Mouse (Mus musculus) heart, embryonic 12.5 days (tissue): Measurements from ENCODE around the gene Pi4ka. TPM values are rescaled to one million over a fixed set of nuclear protein-coding genes. Genes with fewer than 3 reads are reported as not detected.

Experiments used
- ATAC-seq: fragments of 200-750 bp; cut with Nextera tagmentation; 2 replicates; pipeline ENCODE4 v1.8.0; 2017; ENCODE audit warnings: moderate TSS enrichment, moderate library complexity; ENCODE audit not compliant: insufficient number of reproducible peaks, low FRiP score
- H3K27ac ChIP-seq: fragments of 300-500 bp; sonication (generic); 2 replicates; pipeline ENCODE4 v1.5.1; 2016; ENCODE audit warnings: mild to moderate bottlenecking, moderate library complexity; ENCODE audit not compliant: poor library complexity, severe bottlenecking
- H3K27me3 ChIP-seq: fragments of 300-500 bp; sonication (generic); replicated peaks from 2 replicates; pipeline ENCODE4 v1.6.1; 2016; ENCODE audit warnings: mild to moderate bottlenecking, moderate library complexity
- H3K36me3 ChIP-seq: fragments of 300-500 bp; sonication (generic); 2 replicates; pipeline ENCODE4 v1.6.1; 2016; ENCODE audit warnings: mild to moderate bottlenecking, moderate library complexity
- H3K4me1 ChIP-seq: fragments of 300-500 bp; sonication (generic); replicated peaks from 2 replicates; pipeline ENCODE4 v1.6.1; 2016; ENCODE audit warnings: mild to moderate bottlenecking
- H3K4me2 ChIP-seq: fragments of 300-500 bp; sonication (generic); 2 replicates; pipeline ENCODE4 v1.6.1; 2016; ENCODE audit warnings: mild to moderate bottlenecking, moderate library complexity
- H3K4me3 ChIP-seq: fragments of 300-500 bp; sonication (generic); 2 replicates; pipeline ENCODE4 v1.5.1; 2016; ENCODE audit warnings: mild to moderate bottlenecking
- H3K9ac ChIP-seq: fragments of 300-500 bp; sonication (generic); 2 replicates; pipeline ENCODE4 v1.6.1; 2016; ENCODE audit warnings: mild to moderate bottlenecking, moderate library complexity
- H3K9me3 ChIP-seq: fragments of 300-500 bp; sonication (generic); replicated peaks from 2 replicates; pipeline ENCODE4 v1.6.1; 2016; ENCODE audit warnings: mild to moderate bottlenecking, moderate library complexity
- WGBS: fragments of 180-500 bp; shearing (Covaris S2); methylation state at CpG from one replicate; pipeline ENCODE4 v1.1.7; 2016; 5-methylcytosine and 5-hydroxymethylcytosine counted together
- polyA plus RNA-seq: library from polyadenylated mRNA; unstranded; fragments of >200 nt; fragmentation: Nextera tagmentation; extraction: Ambion mirVana; gene quantifications from 2 replicates; pipeline ENCODE4 v1.2.1, GENCODE M21; 2016

The Pi4ka gene
- polyA plus RNA-seq, 1 experiment from 2014 or later: 45.4 TPM

DNA sequence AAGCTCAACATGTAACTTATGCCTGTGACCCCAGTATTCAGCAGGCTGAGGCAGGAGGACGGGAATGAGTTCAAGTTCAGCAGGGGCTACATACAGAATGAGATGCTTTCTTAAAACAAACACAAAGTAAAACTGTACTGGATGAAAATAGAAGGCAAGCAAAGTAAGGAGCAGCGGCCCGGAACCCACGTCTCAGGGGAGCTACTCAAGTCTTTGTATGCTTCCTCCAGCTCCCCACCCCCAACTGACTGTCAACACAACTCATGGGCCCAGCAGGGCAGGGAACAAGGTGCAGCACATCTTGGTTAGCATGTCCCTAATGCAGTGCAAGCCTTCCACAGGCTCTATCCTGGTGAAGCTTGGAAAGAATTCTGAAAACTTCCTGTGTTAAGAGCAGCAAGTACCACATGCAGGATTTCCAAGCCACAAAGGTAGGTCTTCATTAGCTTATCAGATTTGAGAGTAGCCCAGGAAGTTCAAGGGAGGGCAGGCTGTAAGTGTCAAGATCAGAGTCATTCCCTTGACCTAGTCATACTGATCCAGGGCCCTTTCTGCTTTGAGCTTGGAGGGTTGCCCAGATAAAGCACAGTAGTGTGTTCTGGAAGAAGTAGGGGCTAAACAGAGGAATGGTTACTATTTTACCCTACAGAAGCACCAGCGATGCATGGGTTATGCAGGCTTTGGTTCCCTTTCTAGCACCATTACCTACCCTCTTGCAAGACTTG lies 102.4 kb downstream of the Pi4ka start:
- Histone ChIP-seq H3K4me1 (no peaks in the 10 kb centered on the region), H3K36me3 (peaks cover 81% of the 10 kb centered on the region), H3K9ac (no peak overlapping the region), H3K9me3 (no peaks in the 10 kb centered on the region), H3K27ac (no peak overlapping the region), H3K4me2 (no peak overlapping the region), H3K27me3 (no peaks in the 10 kb centered on the region), H3K4me3 (no peak overlapping the region)
- ATAC-seq: no peak
- 85% methylated on average over 5 of the region's 5 CpGs for WGBS

DNA sequence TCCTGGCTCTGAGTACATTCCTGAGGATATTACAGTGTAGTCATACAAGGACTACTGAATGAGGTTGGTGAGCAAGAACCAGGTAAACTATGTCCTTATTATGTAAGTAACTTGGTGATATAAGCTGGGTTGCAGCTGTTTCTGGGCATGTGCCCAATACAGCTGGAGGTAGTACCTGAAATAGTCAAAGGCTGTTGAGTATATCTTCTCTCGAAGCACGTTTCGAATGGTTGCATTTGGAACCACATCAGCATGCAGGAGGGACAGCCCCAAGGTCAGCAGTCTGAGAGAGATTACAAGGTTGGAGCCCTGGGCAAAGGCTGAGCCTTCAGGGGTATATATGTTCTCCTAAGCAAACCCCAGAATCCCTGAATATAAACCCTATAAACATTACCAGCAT lies 105.3 kb downstream of the Pi4ka start:
- ATAC-seq: no peak
- no peak overlapping the region for H3K4me3 ChIP-seq
- 87% methylated on average over 3 of the region's 3 CpGs for WGBS
- H3K9ac ChIP-seq: no peak overlapping the region
- no peak overlapping the region for H3K4me2 ChIP-seq
- no peak overlapping the region for H3K27ac ChIP-seq
- H3K4me1 ChIP-seq: no peaks in the 10 kb centered on the region
- H3K9me3 ChIP-seq: no peaks in the 10 kb centered on the region
- no peaks in the 10 kb centered on the region for H3K27me3 ChIP-seq
- peaks cover 85% of the 10 kb centered on the region for H3K36me3 ChIP-seq

GRCm38 (mm10) chr16:17292751-17293150 lies 113.4 kb downstream of the Pi4ka start:
- 6% methylated on average over 2 of the region's 2 CpGs for WGBS
- Histone ChIP-seq H3K36me3 (peaks cover 73% of the 10 kb centered on the region), H3K9me3 (no peaks in the 10 kb centered on the region), H3K27me3 (no peaks in the 10 kb centered on the region), H3K9ac (no peak overlapping the region), H3K27ac (no peak overlapping the region), H3K4me1 (no peaks in the 10 kb centered on the region), H3K4me3 (no peak overlapping the region), H3K4me2 (no peak overlapping the region)
- ATAC-seq: no peak

DNA sequence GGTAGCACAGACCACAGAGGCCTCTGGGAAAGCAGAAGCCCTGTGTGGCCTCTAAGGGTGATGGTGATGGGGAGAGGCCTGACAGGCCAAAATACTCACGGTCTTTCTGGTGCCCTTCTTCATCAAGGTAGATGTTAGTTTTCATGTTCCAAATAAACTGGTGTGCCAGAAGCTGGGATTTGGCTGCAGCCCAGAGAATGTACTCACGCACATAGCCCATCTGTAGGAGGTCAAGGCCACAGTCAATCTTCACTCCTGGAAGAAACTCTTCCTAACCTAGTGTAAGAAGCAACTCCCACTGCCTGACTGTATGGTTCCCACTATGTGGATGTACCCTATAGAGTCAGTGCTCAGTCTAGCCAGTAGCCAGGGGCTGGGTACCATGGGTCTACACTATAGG lies 115.1 kb downstream of the Pi4ka start:
- Histone ChIP-seq H3K27ac (no peak overlapping the region), H3K4me2 (no peak overlapping the region), H3K4me1 (no peaks in the 10 kb centered on the region), H3K27me3 (no peaks in the 10 kb centered on the region), H3K9ac (no peak overlapping the region), H3K36me3 (peaks cover 72% of the 10 kb centered on the region), H3K4me3 (no peak overlapping the region), H3K9me3 (no peaks in the 10 kb centered on the region)
- WGBS: 89% methylated on average over 2 of the region's 2 CpGs
- no peak for ATAC-seq

GRCm38 (mm10) chr16:17287103-17287502 lies 119.0 kb downstream of the Pi4ka start:
- Histone ChIP-seq H3K36me3 (peaks cover 84% of the 10 kb centered on the region), H3K4me1 (peaks cover 7% of the 10 kb centered on the region; the same call in 1 of the 2 replicates), H3K9me3 (no peaks in the 10 kb centered on the region), H3K9ac (no peak overlapping the region), H3K27me3 (no peaks in the 10 kb centered on the region), H3K4me3 (no peak overlapping the region), H3K27ac (no peak overlapping the region), H3K4me2 (no peak overlapping the region)
- WGBS: 90% methylated on average over 2 of the region's 2 CpGs
- no peak for ATAC-seq

DNA sequence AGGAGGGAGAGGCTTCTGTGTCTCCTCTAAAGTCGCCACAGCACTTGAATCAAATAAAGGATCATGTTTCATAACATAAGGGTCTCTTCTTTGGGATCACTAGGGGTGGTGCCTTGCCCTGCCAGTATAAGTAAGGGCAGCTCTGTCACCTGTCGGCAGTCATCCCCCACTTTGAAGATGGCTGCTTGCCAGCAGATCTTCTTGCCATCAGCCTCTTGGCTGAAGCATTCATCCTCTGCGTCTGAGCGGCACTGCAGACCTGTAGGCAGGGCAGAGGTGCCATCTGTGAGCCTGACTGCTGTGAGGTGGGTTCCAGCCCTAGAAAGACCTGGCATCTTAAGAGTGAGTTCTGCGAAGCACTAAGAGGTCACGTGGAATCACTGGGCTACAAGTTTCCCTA lies 123.0 kb downstream of the Pi4ka start:
- ATAC-seq: no peak
- Histone ChIP-seq H3K9me3 (no peaks in the 10 kb centered on the region), H3K4me2 (no peak overlapping the region), H3K4me3 (no peak overlapping the region), H3K9ac (no peak overlapping the region), H3K27me3 (peaks cover 13% of the 10 kb centered on the region), H3K27ac (no peak overlapping the region), H3K36me3 (peaks cover 88% of the 10 kb centered on the region), H3K4me1 (peaks cover 8% of the 10 kb centered on the region; the same call in 1 of the 2 replicates)
- WGBS: 64% methylated on average over 6 of the region's 6 CpGs

- Histone ChIP-seq H3K9ac (no peak overlapping the region), H3K4me1 (peaks cover 25% of the 10 kb centered on the region), H3K27me3 (peaks cover 28% of the 10 kb centered on the region), H3K4me3 (no peak overlapping the region), H3K4me2 (no peak overlapping the region), H3K36me3 (peaks cover 65% of the 10 kb centered on the region), H3K27ac (no peak overlapping the region), H3K9me3 (no peaks in the 10 kb centered on the region)
- 84% methylated on average over 11 of the region's 11 CpGs for WGBS
- no peak for ATAC-seq
Measured at GRCm38 (mm10) chr16:17280471-17280870, 125.6 kb downstream of the Pi4ka start.

- 3% methylated on average over 61 of the region's 61 CpGs for WGBS
- Histone ChIP-seq H3K4me1 (peaks cover 18% of the 10 kb centered on the region), H3K27me3 (peaks cover 28% of the 10 kb centered on the region), H3K4me3 (peak overlapping the region; percentile 66), H3K9ac (peak overlapping the region; percentile 28; the same call in 1 of the 2 replicates), H3K9me3 (no peaks in the 10 kb centered on the region), H3K4me2 (peak overlapping the region; percentile 88), H3K27ac (no peak overlapping the region), H3K36me3 (peaks cover 36% of the 10 kb centered on the region)
- no peak for ATAC-seq
Measured at GRCm38 (mm10) chr16:17277342-17278211, 128.5 kb downstream of the Pi4ka start.

GRCm38 (mm10) chr16:17276164-17277151 lies 129.7 kb downstream of the Pi4ka start:
- H3K27ac ChIP-seq: no peak overlapping the region

DNA sequence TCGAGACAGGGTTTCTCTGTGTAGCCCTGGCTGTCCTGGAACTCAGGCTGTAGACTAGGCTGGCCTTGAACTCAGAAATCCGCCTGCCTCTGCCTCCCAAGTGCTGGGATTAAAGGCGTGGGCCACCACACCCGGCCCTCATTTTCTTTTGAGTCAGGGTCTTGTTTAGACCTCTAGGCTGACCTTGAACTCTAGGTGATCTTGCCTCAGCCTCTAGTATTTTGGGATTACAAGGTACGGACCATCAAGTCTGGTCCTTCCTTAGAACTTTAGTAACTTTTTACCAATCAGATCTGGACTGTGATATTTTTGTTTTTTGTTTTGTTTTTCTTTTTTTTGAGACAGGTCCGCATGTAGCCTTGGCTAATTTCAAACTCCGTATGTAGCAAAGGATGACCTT lies 130.4 kb downstream of the Pi4ka start, which contains the start of gene Tmem191c:
Tmem191c (plus strand) TSS at position 357 of the 400 bp plus-strand sequence.
- Histone ChIP-seq H3K4me2 (peak within 1 kb of the TSS; percentile 88), H3K36me3 (peaks cover 22% of the 10 kb centered on the region), H3K27ac (no peak within 1 kb of the TSS)

More at GRCm38 (mm10) chr16:17276164-17277151, 129.7 kb downstream of the Pi4ka start:
- Histone ChIP-seq H3K4me2 (peak overlapping the region; percentile 88), H3K27me3 (peaks cover 28% of the 10 kb centered on the region), H3K9ac (peak overlapping the region; percentile 59; the same call in 1 of the 2 replicates), H3K4me1 (peaks cover 18% of the 10 kb centered on the region), H3K36me3 (peaks cover 26% of the 10 kb centered on the region), H3K9me3 (no peaks in the 10 kb centered on the region), H3K4me3 (peak overlapping the region; percentile 66)
- peak; percentile 83 for ATAC-seq
- under 1% methylated on average over 62 of the region's 62 CpGs for WGBS

More for the DNA sequence above, 130.4 kb downstream of the Pi4ka start, which contains the start of gene Tmem191c:
- no peak for ATAC-seq
- peaks cover 28% of the 10 kb centered on the region for H3K27me3 ChIP-seq
- peaks cover 18% of the 10 kb centered on the region for H3K4me1 ChIP-seq
- H3K9ac ChIP-seq: peak within 1 kb of the TSS; percentile 59; the same call in 1 of the 2 replicates
- 53% methylated on average over 7 of the region's 7 CpGs for WGBS
- peak within 1 kb of the TSS; percentile 66 for H3K4me3 ChIP-seq
- peaks cover 5% of the 10 kb centered on the region for H3K9me3 ChIP-seq
